Mouse (Mus musculus) erythroid progenitor cell, adult 5-6 weeks (primary cell): ENCODE results near the gene Aqr. TPM values are rescaled to one million over a fixed set of nuclear protein-coding genes. Genes with fewer than 3 reads are reported as not detected.
"Not testable (repeated sequence)": the region's sequence is repeated elsewhere in the genome, so short reads cannot be mapped to it uniquely, and the experiment has no call there.

Experiments
- ATAC-seq: replicated peaks from 2 replicates; pipeline ENCODE4 v1.8.0; 2016; ENCODE audit warnings: moderate number of reproducible peaks, mild to moderate bottlenecking, moderate TSS enrichment, inconsistent platforms; ENCODE audit not compliant: poor library complexity, low FRiP score, severe bottlenecking
- total RNA-seq, 2 experiments: library from RNA; stranded (forward) in 1 of 2; stranded (reverse) in 1 of 2; fragments of 150-400 nt in 1 of 2; fragments of 186-747, 209-891 nt in 1 of 2; gene quantifications; 2 replicates each; pipeline versions ENCODE4 v1.2.3 to v1.2.4; 2015 to 2017; ENCODE audit warnings: low replicate concordance in 2 of 2

Gene Aqr
- total RNA-seq (2015; ENCODE audit: low replicate concordance) (18.0 and 27.2 TPM in 2 replicates), total RNA-seq (2017; ENCODE audit: low replicate concordance) (18.5 and 23.5 TPM in 2 replicates)

DNA sequence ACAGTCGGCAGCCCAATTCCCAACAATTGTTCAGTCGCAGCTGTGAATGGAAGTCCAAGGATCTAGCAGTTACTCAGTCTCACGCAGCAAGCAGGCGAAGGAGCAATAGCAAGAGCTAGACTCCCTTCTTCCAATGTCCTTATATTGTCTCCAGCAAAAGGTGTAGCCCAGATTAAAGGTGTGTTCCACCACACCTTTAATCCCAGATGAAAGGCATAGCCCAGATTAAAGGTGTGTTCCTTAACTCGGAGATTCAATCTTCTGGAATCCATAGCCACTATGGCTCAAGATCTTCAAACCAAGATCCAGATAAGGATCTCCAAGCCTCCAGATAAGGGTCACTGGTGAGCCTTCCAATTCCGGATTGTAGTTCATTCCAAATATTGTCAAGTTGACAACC lies at the start of gene Aqr:
TSS of gene Aqr (minus strand) at position 101 of the 400 bp plus-strand sequence.
- ATAC-seq = not testable (repeated sequence)

DNA sequence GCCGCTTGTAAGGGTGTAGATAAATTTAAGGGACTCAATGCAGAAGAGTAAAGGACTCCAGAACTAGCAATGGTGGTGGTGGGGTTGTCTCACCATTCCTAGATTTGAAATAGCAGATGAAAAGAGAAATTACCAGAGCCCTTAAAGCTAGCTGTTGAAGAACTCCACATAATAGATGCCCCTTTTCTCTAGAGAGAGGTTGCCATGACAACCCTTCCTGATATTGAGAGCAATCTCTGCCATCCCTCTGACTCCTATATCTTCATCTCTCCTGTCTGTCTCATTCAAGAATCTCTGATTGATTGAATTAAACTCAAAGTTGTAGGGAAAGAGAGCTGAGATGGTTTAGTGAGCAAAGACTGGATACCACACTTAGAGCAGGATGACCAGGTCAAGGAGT lies 49.7 kb upstream of the Aqr start:
- no peak for ATAC-seq

DNA sequence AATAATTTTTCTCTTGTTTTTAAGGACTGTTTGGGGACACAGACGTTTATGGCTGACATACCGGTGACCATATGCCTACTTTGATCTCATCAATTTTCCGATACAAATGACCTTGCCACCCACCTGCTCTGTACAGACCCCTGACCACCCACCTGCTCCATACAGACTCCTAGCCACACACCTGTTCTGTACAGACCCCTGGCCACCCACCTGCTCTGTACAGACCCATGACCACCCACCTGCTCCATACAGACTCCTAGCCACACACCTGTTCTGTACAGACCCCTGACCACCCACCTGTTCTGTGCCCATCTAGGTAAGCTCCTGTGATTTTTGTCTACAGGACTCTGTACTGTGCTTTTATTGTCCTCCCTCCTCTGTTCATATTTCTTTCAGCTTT lies 48.8 kb upstream of the Aqr start:
- ATAC-seq = no peak

DNA sequence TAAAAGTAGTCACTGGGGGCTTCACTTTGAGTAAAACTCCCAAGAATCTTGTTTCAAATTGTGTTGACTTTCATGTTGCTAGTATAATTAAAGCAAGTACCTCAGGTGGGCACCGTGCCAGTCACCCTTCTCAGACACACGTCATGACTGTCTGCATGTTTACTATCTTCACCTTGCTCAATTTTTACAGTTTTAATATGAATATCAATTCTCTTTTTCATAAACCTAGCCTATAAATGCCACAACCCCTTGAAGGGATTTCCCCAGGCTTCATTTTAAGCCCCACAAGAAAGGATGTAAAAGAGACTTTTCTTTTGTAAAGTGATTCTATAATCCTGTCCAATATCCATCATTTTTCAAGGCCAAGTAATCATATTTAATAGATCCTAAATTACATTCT lies 44.4 kb upstream of the Aqr start:
- ATAC-seq = no peak

DNA sequence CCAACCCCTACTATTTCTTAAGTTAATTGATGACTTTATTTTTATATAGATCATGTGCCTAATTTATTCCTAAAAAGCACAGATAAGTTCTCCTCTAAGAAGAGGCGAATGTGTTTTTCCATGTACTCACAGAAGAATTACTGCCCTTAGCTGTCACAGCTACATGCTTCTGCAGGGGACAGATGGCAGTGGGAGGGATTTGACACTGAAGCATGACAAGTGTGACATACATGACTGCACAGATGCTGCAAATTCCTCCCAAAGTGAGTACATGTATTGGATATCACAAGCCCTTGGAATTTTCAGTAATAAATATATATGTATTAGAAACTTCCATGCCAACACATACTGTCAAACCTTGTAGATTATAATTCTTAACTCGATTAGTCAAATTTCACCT lies 41.8 kb upstream of the Aqr start:
- ATAC-seq = no peak

DNA sequence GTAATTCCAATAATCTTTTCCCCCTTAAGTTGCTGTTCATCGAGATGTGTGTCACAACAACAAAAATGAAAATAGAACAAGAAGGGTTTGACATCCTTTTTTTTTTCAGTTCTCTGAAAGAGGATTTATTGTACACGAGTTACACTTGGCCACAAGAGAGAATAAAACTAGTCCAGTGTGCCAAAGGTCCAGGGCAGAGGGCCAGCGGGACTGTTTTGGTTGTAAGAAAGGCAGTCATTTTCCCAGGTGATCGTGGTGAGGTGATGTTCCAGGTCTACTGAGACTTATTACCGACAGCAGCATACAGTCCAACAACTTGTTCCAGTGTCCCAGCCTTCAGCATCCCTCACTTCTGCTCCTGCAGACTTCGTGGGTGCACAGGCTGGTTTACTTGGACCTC lies 18.2 kb upstream of the Aqr start:
- ATAC-seq = no peak

DNA sequence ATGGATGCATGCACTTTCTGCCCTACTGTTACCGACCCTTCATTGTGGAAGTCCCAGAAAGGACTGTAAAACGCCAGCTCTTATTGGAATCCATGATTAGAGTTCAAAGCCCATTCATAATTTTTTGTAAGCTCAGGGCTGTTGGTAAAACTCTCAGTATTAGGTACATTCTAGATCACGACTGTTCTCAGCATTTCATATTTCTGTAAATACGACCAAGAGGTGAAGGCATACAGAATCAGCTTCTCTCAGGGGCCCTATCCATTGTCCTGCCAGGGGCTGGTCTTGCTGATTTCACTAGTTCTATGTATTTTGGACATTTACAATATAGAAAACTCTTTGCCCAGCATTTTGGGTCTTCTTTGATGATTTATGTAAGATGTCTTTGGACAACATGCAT lies 14.8 kb upstream of the Aqr start:
- no peak for ATAC-seq

DNA sequence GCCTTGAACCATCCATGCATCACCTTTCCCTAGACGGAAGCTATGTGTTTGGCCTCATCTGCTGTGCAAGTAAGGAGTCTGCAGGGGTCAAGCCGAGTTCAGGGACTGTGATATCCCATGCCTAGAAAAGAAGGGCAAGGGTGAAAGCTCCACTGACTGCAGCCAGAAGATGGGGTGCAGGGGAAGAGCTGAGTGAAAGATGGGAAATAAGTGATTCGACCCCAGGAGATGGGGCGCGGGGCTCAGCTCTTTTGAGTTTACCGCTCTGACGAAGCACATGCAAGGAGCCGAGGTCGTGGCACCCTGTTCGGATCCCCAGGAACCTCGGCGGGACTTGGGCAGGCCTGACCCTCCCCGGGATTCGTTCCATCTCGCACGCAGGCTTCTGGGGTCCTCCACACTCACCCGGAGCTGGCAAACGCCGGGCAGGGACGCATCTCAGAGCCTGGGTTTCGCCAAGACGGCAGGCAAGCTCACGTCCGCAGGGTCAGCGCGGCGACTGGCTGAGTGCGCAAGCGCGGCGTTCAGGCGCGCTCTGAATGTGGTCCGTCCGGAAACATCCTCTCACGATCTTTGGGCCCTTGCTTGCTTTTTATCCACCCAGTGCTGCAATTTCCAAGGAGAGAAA lies 14.2 kb upstream of the Aqr start, which contains the start of gene Zfp770:
TSS of gene Zfp770 (minus strand) at position 538 of the 628 bp plus-strand sequence.
- peak; percentile 77 for ATAC-seq

DNA sequence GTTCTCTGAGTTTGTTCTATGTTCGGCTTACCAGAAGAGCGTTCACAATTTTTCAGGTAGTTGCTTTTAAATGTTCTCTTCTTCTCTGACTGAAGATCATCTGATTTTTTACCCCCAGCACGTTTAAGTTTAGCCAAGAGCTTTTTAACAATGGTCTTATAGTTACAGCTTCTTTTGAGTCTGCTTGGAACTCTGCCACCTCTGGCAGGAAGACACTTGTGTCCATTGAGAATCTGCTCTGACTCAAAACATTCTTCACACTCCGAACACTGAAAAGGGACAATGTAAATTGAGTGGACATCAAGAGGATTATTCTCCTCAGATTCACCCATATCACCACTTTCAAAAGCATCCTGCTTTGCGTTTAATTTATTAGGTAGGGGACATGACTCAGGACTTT lies 9.6 kb upstream of the Aqr start:
- ATAC-seq = no peak

DNA sequence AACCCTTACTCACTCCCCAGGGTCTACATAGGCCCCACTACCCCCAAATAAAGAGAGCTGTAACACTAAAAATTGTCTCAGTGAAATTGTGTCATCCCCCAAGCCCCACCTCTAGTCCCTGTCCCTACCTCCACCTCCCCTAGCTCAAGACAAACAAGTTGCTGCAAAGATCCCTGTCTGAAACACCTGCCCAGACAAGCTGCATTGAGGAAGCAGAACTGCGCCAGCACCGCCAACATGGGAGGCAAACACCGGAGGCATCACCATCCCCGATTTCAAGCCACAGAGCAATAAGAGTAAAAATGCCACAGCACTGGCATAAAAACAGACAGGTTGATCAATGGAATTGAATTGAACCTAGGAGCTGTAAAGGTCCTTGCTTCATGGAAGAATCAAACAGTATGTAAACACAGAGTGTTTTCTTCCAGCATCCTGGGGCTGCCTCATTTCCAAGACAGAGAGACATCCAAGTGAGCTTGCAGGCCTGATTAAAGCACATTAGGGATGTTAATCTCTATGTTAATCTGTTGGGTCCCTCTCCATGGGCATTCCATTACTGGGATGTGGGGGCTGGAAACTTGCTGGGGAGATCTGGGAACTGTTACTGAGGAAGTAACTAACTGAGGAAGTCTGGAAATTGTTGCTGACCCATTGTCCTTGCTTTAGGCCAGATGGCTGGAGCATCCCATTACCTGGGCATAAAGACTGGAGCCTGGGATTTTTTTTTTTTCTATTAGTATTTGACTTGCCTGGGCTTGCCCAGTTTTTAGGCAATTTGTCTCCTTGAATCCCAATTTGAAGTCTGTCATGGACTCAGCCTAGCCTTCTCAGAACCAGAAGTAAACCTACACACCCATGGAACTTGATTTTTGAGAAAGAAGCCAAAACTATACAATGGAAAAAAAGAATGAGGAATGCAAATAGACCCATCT lies 8.8 kb downstream of the Aqr start:
- ATAC-seq = no peak

DNA sequence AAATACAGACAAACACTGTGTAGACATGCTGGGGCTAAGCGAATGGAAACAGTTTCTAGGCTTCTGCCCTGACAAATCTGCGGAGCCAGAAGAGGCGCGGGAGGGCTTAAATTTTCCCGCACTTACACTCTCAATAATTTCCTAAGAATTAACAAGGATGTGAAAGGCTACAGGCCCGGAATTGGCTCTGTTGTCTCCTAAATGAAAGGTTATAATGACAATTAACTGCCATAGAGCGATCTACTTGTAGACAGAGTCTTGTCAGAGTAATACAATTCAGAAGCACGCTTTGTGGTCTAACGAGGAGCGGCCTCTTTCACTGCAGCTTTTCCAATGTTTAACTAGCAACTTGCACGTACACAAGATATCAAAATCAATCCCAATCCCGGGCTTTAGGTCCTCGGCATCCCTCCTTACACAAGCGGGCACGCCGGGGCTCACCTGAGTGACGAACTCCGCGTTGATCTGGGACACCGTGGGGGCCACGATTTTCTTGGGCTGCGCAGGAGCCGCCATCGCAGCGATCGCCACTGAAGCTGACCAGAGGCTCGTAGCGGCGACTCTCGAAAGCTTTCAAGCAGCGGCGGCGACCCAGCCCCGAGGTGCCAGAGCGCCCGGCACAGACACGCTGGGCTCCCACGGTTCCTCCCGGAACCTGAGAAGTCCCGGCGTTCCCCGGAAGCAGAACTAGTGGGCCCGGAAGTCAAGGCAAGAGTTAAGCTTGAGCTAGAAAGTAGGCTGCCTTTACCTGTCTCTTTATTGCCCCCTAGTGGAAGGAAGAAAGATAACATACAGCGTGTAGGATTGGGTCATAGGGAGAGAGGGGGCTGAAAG lies 12.0 kb downstream of the Aqr start:
- ATAC-seq = peak; percentile 94

DNA sequence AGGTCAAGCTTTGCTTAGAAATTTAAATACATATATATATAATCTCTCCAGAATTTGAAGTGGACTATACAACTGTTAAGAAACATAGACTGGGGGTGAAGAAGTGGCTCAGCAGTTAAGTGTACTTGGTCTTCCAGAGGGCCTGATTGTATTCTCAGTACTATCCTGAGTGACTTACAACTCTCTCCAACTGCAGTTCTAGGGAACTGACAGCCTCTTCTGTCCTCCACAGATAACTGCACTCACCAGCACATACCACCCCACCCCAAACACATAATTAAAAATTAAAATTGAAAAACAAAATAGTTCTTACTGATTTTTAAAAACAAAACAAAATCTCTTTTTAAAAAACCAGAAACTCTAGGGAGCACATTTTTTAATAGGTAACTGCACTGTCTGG lies 13.6 kb downstream of the Aqr start:
- ATAC-seq = no peak

DNA sequence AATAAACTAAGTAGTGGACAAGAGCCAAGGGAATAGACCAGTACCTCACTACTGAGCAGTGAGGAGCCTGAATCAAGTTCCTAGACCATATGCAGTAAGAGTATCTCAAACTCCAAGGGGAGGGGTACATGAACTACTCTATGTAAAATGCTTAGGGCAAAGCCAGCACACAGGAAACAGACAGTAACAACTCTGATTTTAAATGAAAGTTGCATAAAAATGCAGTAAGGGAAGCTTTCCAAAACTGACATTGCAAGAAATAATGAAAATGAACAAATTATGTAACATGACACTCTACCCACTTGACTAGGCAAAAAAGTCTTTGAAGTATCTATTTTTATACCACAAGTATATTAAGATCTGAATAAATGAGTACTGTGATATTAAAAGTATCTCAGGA lies 19.0 kb downstream of the Aqr start:
- ATAC-seq = no peak

DNA sequence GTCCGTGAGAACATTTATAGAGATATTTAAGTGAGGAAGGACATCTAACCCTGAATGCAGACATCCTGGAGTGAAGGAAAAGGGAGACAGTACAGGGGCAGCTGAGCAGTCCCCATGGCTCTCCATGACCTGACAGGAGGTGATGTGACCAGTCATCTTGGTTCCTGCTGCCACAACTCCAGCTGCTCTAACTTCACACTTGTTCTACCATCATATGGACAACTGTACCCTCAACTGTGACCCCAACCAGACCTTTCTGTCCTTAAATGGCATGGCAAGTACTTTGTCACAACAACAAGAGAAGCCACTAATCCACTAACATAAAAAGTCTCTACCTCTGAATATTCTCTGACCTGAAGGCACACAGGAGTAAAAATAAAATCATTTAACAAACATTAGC lies 24.8 kb downstream of the Aqr start:
- no peak for ATAC-seq

DNA sequence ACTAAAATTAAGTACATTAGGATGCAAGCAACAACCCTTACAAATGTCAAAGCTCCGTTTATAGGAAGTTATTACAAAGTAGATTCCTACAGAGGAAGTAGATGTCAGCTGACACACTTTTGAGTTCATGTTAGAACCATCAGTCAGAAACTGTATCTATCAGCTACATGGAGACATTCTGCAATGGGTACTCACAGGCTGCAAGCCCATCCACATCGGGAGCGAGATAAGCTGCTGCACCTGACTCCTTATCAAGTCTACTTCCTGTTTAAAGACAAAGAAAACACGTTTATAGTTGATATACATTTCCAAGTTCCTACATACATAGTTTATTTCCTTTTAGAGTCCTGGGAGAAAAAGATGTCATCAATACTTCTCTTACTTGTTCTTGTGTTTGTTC lies 29.5 kb downstream of the Aqr start:
- ATAC-seq = no peak

DNA sequence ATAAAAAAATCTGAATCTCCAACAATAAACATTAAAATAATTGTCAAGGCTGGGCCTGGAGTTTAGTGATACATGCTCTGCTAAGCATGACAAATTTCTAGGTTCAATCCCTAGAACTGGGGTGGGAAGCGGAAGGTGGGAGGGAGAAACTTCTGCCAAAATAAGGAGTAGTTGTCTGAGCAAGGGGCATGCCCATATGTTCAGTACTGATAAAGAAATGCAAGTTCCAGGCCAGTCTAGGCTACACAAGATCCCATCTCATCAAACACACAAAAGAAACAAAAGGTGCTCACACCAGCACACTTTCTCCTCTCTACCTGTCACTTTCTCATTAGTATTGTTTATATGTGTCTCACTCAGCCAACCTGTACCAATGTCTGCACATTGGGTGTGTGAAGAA lies 30.2 kb downstream of the Aqr start:
- no peak for ATAC-seq

DNA sequence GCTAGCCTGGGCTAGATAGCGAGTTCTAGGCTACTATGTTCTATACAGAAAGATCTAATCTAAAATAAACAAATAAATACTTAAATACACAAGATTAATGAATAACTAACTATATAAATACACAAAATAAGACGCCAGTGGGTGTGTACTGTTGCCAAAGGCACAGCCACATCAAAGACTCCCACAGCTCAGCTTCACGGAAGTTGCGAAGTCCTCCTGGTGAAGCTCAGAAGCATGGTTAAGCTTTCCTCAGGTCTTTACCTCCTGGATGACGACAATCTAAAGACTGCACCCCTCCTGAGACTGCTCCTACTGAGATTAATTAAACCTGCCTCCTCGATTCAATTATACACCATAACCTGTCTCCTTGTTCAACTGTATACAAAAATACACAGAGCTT lies 33.6 kb downstream of the Aqr start:
- no peak for ATAC-seq

DNA sequence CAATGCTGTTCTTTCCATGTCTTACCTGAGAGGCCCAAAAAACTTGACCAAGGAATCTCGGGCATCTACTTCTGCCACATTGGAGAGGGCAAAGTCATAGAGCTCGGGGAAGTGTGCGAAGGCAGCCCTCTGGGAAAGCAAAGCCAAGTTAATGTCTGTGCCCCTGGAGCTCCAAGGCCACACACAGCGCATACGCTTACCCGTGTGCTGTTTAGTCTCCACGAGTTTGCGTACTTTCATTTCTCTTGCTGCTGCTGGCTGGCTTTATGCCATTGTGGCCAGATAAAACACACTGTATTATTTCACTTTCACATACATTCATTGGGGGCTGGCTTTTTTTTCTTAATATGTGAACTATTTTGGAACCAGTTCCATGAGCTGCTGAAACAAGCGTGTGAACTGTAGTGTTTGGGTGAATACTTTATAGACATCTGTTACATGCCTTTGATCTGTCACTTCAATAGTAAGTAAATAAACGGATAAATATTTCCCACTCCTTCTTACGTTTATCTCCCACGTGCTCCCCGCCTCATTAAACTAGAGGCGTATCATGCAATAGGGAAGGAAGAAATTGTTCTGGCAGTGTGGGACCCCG lies 39.9 kb downstream of the Aqr start:
- no peak for ATAC-seq

DNA sequence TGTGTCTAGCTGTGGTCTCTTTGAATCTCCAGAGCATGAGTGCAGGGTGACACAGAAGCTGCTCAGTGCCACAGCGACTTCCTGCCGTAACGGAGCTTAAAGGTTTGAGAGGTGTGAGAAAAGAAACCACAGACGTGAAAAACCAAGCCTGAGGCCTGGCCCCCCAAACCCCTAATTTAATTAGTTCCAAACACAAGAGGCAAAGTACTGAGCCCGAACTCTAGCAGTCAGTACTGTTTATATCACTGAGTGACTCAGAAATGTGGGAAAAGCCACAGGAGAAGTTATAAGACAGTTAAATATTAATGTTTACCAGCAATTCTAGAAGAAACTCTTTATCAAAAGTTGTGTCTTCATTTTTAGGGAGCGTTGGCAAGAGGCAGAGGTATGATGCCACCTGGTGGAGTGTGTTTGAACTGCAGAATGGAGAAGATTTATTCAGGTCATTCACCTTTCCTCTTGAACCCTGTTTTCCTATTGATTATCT lies 41.5 kb downstream of the Aqr start:
- ATAC-seq = peak; percentile 39; the same call in 1 of the 2 replicates

DNA sequence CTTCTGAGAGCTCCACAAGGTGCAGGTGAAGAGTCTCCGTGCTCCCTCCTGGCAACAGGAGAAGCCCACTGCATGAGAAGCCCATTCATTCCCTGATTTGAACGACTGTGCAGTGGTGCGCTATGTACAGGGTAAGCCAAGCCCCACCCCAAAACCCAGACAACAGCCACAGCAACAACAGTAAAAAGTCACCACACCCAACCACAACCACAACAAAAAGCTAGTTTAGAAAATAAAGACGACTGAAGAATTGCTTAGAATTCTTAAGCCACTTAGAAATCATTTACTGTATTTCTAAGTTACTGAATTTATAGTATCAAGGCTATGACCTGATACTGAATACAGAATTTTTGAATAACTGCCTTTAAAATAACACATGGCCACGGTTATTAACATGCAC lies 41.9 kb downstream of the Aqr start:
- ATAC-seq = no peak
